Mouse (Mus musculus): ENCODE data around the gene Fgf9.

GRCm38 (mm10) chr14:58109601-58110000, 39.3 kb downstream of the Fgf9 start:
- TF ChIP-seq CTCF (IDR thresholded peaks at IDR 0.05; ENCODE audit: low read depth), result no peak
- no peak for TF ChIP-seq EP300 (IDR thresholded peaks at IDR 0.05; ENCODE audit: low read depth)

All from heart, postnatal 0 days (tissue).